Mouse (Mus musculus): ENCODE measurements around the gene Arhgef15.

DNA sequence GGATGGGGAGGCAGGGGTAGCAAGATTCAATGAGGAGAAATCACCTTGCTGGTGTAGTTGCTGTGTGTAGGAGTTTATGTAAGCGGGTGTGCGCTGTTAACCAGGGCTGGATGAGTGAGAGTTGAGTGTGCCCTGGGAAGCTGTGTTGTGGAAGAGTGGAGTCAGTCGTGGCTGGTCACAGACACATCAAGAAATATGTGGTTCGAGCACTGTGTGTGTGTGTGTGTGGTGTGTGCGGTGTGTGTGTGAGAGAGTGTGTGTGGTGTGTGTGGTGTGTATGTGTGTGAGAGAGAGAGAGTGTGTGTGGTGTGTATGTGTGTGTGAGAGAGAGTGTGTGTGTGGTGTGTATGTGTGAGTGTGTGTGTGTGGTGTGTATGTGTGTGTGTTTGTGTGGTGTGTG is 1.8 kb downstream of the Arhgef15 start:
- TF ChIP-seq CTCF (IDR thresholded peaks at IDR 0.05; ENCODE audit: control insufficient read depth, insufficient read depth, insufficient read length) (no peak), CEBPB (IDR thresholded peaks at IDR 0.05; ENCODE audit: low read depth) (no peak), FOSL1 (IDR thresholded peaks at IDR 0.05; ENCODE audit: insufficient read depth, low read length, poor library complexity, severe bottlenecking) (no peak), USF1 (IDR thresholded peaks at IDR 0.05; ENCODE audit: low read depth) (no peak), MAX (IDR thresholded peaks at IDR 0.05) (no peak), MYOD1 (IDR thresholded peaks at IDR 0.05; ENCODE audit: control insufficient read depth, insufficient read length, low read depth) (no peak), MYOG (IDR thresholded peaks at IDR 0.05; ENCODE audit: control insufficient read depth, extremely low read depth, insufficient read length) (no peak)
